Mouse (Mus musculus) olfactory bulb, adult 2 months (tissue): ENCODE results near the gene Ssmem1. TPM values are rescaled to one million over a fixed set of nuclear protein-coding genes. Genes with fewer than 3 reads are reported as not detected.

Experiments
- H3K27ac ChIP-seq: fragments of 200-500 bp; 2 replicates; pipeline ENCODE4 v1.5.1; 2012; ENCODE audit warnings: low read depth, low read length; ENCODE audit not compliant: insufficient read depth
- H3K4me1 ChIP-seq: fragments of 200-500 bp; 2 replicates; pipeline ENCODE4 v1.6.1; 2012; ENCODE audit warnings: low read length; ENCODE audit not compliant: control insufficient read depth, insufficient read depth
- H3K4me3 ChIP-seq: fragments of 200-500 bp; 2 replicates; pipeline ENCODE4 v1.5.1; 2012; ENCODE audit warnings: mild to moderate bottlenecking, low read depth, low read length, moderate library complexity; ENCODE audit not compliant: insufficient read depth
- CTCF ChIP-seq: fragments of 200-500 bp; IDR thresholded peaks from 2 replicates; pipeline ENCODE4 v1.5.1; 2012; ENCODE audit warnings: low read depth, mild to moderate bottlenecking, low read length, moderate library complexity; ENCODE audit not compliant: insufficient read depth
- POLR2A ChIP-seq: fragments of 200-500 bp; IDR thresholded peaks from 2 replicates; pipeline ENCODE4 v1.6.1; 2012; ENCODE audit warnings: mild to moderate bottlenecking, low read depth, low read length, moderate library complexity; ENCODE audit not compliant: insufficient read depth
- WGBS: fragments of 180-500 bp; shearing (Covaris S2); methylation state at CpG from one replicate; pipeline ENCODE4 v1.1.7; 2018; 5-methylcytosine and 5-hydroxymethylcytosine counted together
- polyA plus RNA-seq: library from polyadenylated mRNA; stranded (reverse); fragments of >200 nt; gene quantifications from 2 replicates; pipeline ENCODE4 v1.2.4, GENCODE M21; 2012; ENCODE audit warnings: low replicate concordance; ENCODE audit not compliant: missing spikeins, insufficient read depth, insufficient read length

The Ssmem1 gene
- polyA plus RNA-seq, 1 experiment = not detected

- WGBS = 55% methylated on average over 9 of the region's 9 CpGs
Observed at GRCm38 (mm10) chr6:30514242-30514641, 4.6 kb downstream of the Ssmem1 start.

GRCm38 (mm10) chr6:30520400-30520799 is 10.8 kb downstream of the Ssmem1 start:
- no peak for TF ChIP-seq CTCF
- TF ChIP-seq POLR2A = no peak
- 70% methylated on average over 11 of the region's 11 CpGs for WGBS
- Histone ChIP-seq H3K27ac (no peak overlapping the region), H3K4me3 (no peak overlapping the region), H3K4me1 (no peaks in the 10 kb centered on the region)

More at GRCm38 (mm10) chr6:30514242-30514641, 4.6 kb downstream of the Ssmem1 start:
- Histone ChIP-seq H3K4me1 (peaks cover 3% of the 10 kb centered on the region), H3K27ac (no peak overlapping the region), H3K4me3 (no peak overlapping the region)
- no peak for TF ChIP-seq CTCF
- no peak for TF ChIP-seq POLR2A

- Histone ChIP-seq H3K4me3 (no peak overlapping the region), H3K27ac (no peak overlapping the region), H3K4me1 (peaks cover 4% of the 10 kb centered on the region; the same call in 1 of the 2 replicates)
- 52% methylated on average over 7 of the region's 7 CpGs for WGBS
- TF ChIP-seq POLR2A (no peak), CTCF (no peak)
Observed at GRCm38 (mm10) chr6:30525456-30526332, 16.0 kb downstream of the Ssmem1 start.

GRCm38 (mm10) chr6:30526586-30527515 is 17.2 kb downstream of the Ssmem1 start:
- Histone ChIP-seq H3K27ac (no peak overlapping the region), H3K4me1 (peaks cover 4% of the 10 kb centered on the region; the same call in 1 of the 2 replicates), H3K4me3 (no peak overlapping the region)
- TF ChIP-seq CTCF = no peak
- TF ChIP-seq POLR2A = no peak
- WGBS = 51% methylated on average over 19 of the region's 19 CpGs

GRCm38 (mm10) chr6:30528800-30529199 is 19.2 kb downstream of the Ssmem1 start:
- peaks cover 4% of the 10 kb centered on the region; the same call in 1 of the 2 replicates for H3K4me1 ChIP-seq
- H3K4me3 ChIP-seq = no peak overlapping the region
- TF ChIP-seq CTCF (no peak), POLR2A (no peak)
- H3K27ac ChIP-seq = no peak overlapping the region
- WGBS = 64% methylated on average over 6 of the region's 6 CpGs

- TF ChIP-seq CTCF = no peak
- TF ChIP-seq POLR2A = no peak
Observed at GRCm38 (mm10) chr6:30535340-30535739, 25.7 kb downstream of the Ssmem1 start.

GRCm38 (mm10) chr6:30538240-30538639 is 28.6 kb downstream of the Ssmem1 start:
- Histone ChIP-seq H3K4me1 (no peaks in the 10 kb centered on the region), H3K4me3 (no peak overlapping the region), H3K27ac (no peak overlapping the region)
- WGBS = 84% methylated on average over 10 of the region's 10 CpGs
- TF ChIP-seq CTCF = no peak
- TF ChIP-seq POLR2A = no peak

More at GRCm38 (mm10) chr6:30535340-30535739, 25.7 kb downstream of the Ssmem1 start:
- no peaks in the 10 kb centered on the region for H3K4me1 ChIP-seq
- no peak overlapping the region for H3K4me3 ChIP-seq
- 67% methylated on average over 3 of the region's 3 CpGs for WGBS
- H3K27ac ChIP-seq = no peak overlapping the region

GRCm38 (mm10) chr6:30538800-30539199 is 29.2 kb downstream of the Ssmem1 start:
- WGBS = 87% methylated on average over 5 of the region's 5 CpGs
- Histone ChIP-seq H3K4me3 (no peak overlapping the region), H3K4me1 (no peaks in the 10 kb centered on the region), H3K27ac (no peak overlapping the region)
- TF ChIP-seq CTCF (no peak), POLR2A (no peak)
